Mouse (Mus musculus): Measurements from ENCODE around the gene Olfr1221. TPM values are rescaled to one million over a fixed set of nuclear protein-coding genes. Genes with fewer than 3 reads are reported as not detected.
"Not testable (repeated sequence)": the region's sequence is repeated elsewhere in the genome, so short reads cannot be mapped to it uniquely, and the experiment has no call there.

Olfr1221 gene
- polyA plus RNA-seq (2012; rRNA removed) (not detected in 2 replicates), polyA plus RNA-seq (2014; fragmentation: Nextera tagmentation; extraction: Ambion mirVana) (not detected in 2 replicates)

GRCm38 (mm10) chr2:89117183-89117582, at the start of gene Olfr1221:
TSS of gene Olfr1221 (minus strand) at chr2:89117283.
- no peaks in the 10 kb centered on the region for H3K27me3 ChIP-seq (ENCODE audit: control insufficient read depth, insufficient read depth, low read length)
- WGBS (ENCODE audit: insufficient replicate concordance), result 36% methylated on average over 2 of the region's 2 CpGs
- no peak within 1 kb of the TSS for H3K4me2 ChIP-seq (ENCODE audit: low read depth)
- TF ChIP-seq EP300 (IDR thresholded peaks at IDR 0.05; ENCODE audit: low read depth) (no peak), CTCF (IDR thresholded peaks at IDR 0.05; ENCODE audit: low read depth) (no peak)
- H3K9ac ChIP-seq (replicated peaks), result no peak within 1 kb of the TSS
- H3K27ac ChIP-seq, result no peak within 1 kb of the TSS
- DNase-seq (ENCODE audit: low read depth in 3 of 3, low spot score in 3 of 3), result no peak
- H3K4me1 ChIP-seq (replicated peaks; ENCODE audit: control insufficient read depth in 2 of 2, insufficient read depth in 2 of 2, low read length in 1 of 2), result no peaks in the 10 kb centered on the region
- H3K36me3 ChIP-seq (replicated peaks; ENCODE audit: control insufficient read depth, insufficient read depth, low read depth), result no peaks in the 10 kb centered on the region
- H3K9me3 ChIP-seq (ENCODE audit: control insufficient read depth, low read length), result no peaks in the 10 kb centered on the region
- ATAC-seq (ENCODE audit: insufficient read depth), result no peak
- no peak within 1 kb of the TSS for H3K4me3 ChIP-seq (ENCODE audit: insufficient read depth in 1 of 2, low read depth in 2 of 2, low read length in 2 of 2)

- not testable (repeated sequence) for H3K27ac ChIP-seq; H3K9ac ChIP-seq (replicated peaks); H3K9me3 ChIP-seq (ENCODE audit: control insufficient read depth, low read length); H3K4me2 ChIP-seq (ENCODE audit: low read depth); H3K27me3 ChIP-seq (ENCODE audit: control insufficient read depth, insufficient read depth, low read length); DNase-seq (ENCODE audit: low read depth in 3 of 3, low spot score in 3 of 3); H3K36me3 ChIP-seq (replicated peaks; ENCODE audit: control insufficient read depth, insufficient read depth, low read depth); H3K4me1 ChIP-seq (replicated peaks; ENCODE audit: control insufficient read depth in 2 of 2, insufficient read depth in 2 of 2, low read length in 1 of 2); ATAC-seq (ENCODE audit: insufficient read depth); H3K4me3 ChIP-seq (ENCODE audit: insufficient read depth in 1 of 2, low read depth in 2 of 2, low read length in 2 of 2)
- 56% methylated on average over 4 of the region's 4 CpGs for WGBS (ENCODE audit: insufficient replicate concordance)
Observed at GRCm38 (mm10) chr2:89164711-89165110, 47.6 kb upstream of the Olfr1221 start.

- not testable (repeated sequence) for H3K4me3 ChIP-seq (ENCODE audit: insufficient read depth in 1 of 2, low read depth in 2 of 2, low read length in 2 of 2); H3K4me2 ChIP-seq (ENCODE audit: low read depth); ATAC-seq (ENCODE audit: insufficient read depth); H3K36me3 ChIP-seq (replicated peaks; ENCODE audit: control insufficient read depth, insufficient read depth, low read depth); H3K4me1 ChIP-seq (replicated peaks; ENCODE audit: control insufficient read depth in 2 of 2, insufficient read depth in 2 of 2, low read length in 1 of 2); H3K27me3 ChIP-seq (ENCODE audit: control insufficient read depth, insufficient read depth, low read length); H3K9me3 ChIP-seq (ENCODE audit: control insufficient read depth, low read length); H3K27ac ChIP-seq; H3K9ac ChIP-seq (replicated peaks); DNase-seq (ENCODE audit: low read depth in 3 of 3, low spot score in 3 of 3)
- 80% methylated on average over 8 of the region's 8 CpGs for WGBS (ENCODE audit: insufficient replicate concordance)
Observed at GRCm38 (mm10) chr2:89163991-89164390, 46.9 kb upstream of the Olfr1221 start, which contains the start of gene Olfr1224-ps1. TSS of gene Olfr1224-ps1 (minus strand) at chr2:89164091.

GRCm38 (mm10) chr2:89151460-89151859, 34.4 kb upstream of the Olfr1221 start, which contains the start of gene Olfr1223:
TSS of gene Olfr1223 (minus strand) at chr2:89151560.
- ATAC-seq (ENCODE audit: insufficient read depth), result no peak
- no peak within 1 kb of the TSS for H3K9ac ChIP-seq (replicated peaks)
- no peaks in the 10 kb centered on the region for H3K36me3 ChIP-seq (replicated peaks; ENCODE audit: control insufficient read depth, insufficient read depth, low read depth)
- no peaks in the 10 kb centered on the region for H3K4me1 ChIP-seq (replicated peaks; ENCODE audit: control insufficient read depth in 2 of 2, insufficient read depth in 2 of 2, low read length in 1 of 2)
- H3K27me3 ChIP-seq (ENCODE audit: control insufficient read depth, insufficient read depth, low read length), result no peaks in the 10 kb centered on the region
- no peaks in the 10 kb centered on the region for H3K9me3 ChIP-seq (ENCODE audit: control insufficient read depth, low read length)
- no peak within 1 kb of the TSS for H3K4me3 ChIP-seq (ENCODE audit: insufficient read depth in 1 of 2, low read depth in 2 of 2, low read length in 2 of 2)
- no peak for TF ChIP-seq EP300 (IDR thresholded peaks at IDR 0.05; ENCODE audit: low read depth)
- TF ChIP-seq CTCF (IDR thresholded peaks at IDR 0.05; ENCODE audit: low read depth), result no peak
- WGBS (ENCODE audit: insufficient replicate concordance), result 47% methylated on average over 1 of the region's 1 CpGs
- H3K4me2 ChIP-seq (ENCODE audit: low read depth), result no peak within 1 kb of the TSS
- DNase-seq (ENCODE audit: low read depth in 3 of 3, low spot score in 3 of 3), result no peak
- H3K27ac ChIP-seq, result no peak within 1 kb of the TSS

GRCm38 (mm10) chr2:89132954-89133353, 15.9 kb upstream of the Olfr1221 start, which contains the start of gene Olfr1222:
TSS of gene Olfr1222 (minus strand) at chr2:89133054.
- no peaks in the 10 kb centered on the region for H3K4me1 ChIP-seq (replicated peaks; ENCODE audit: control insufficient read depth in 2 of 2, insufficient read depth in 2 of 2, low read length in 1 of 2)
- H3K4me3 ChIP-seq (ENCODE audit: insufficient read depth in 1 of 2, low read depth in 2 of 2, low read length in 2 of 2), result no peak within 1 kb of the TSS
- H3K27me3 ChIP-seq (ENCODE audit: control insufficient read depth, insufficient read depth, low read length), result no peaks in the 10 kb centered on the region
- H3K36me3 ChIP-seq (replicated peaks; ENCODE audit: control insufficient read depth, insufficient read depth, low read depth), result no peaks in the 10 kb centered on the region
- no peaks in the 10 kb centered on the region for H3K9me3 ChIP-seq (ENCODE audit: control insufficient read depth, low read length)
- TF ChIP-seq EP300 (IDR thresholded peaks at IDR 0.05; ENCODE audit: low read depth) (no peak), CTCF (IDR thresholded peaks at IDR 0.05; ENCODE audit: low read depth) (no peak)
- H3K27ac ChIP-seq, result no peak within 1 kb of the TSS
- ATAC-seq (ENCODE audit: insufficient read depth), result no peak
- no peak within 1 kb of the TSS for H3K9ac ChIP-seq (replicated peaks)
- 38% methylated on average over 3 of the region's 3 CpGs for WGBS (ENCODE audit: insufficient replicate concordance)
- H3K4me2 ChIP-seq (ENCODE audit: low read depth), result no peak within 1 kb of the TSS
- no peak for DNase-seq (ENCODE audit: low read depth in 3 of 3, low spot score in 3 of 3)

Measured in liver, embryonic 14.5 days (tissue).